Comparison of ENCODE assay signal across 21 mouse cellular contexts in genomic region chr19:41792934-41793486, GRCm38 (mm10). TPM values are rescaled to one million over a fixed set of nuclear protein-coding genes. Genes with fewer than 3 reads are reported as not detected.
DNase-seq lines count a peak whose midpoint lies in the region; ATAC-seq and TF ChIP-seq lines count a peak whose summit lies in the region.
"Had no signal": no experiment of that assay in that cellular context is flagged by ENCODE, and none has a peak within 500 bp of the region (broad histone marks: within the 10 kb centered on the region; RNA-seq: fewer than 3 reads in every experiment).

No protein-coding gene starts in this region.

- no peak for ATAC-seq in kidney, embryonic 16.5 days (ENCODE audit: low FRiP score, low TSS enrichment)
- ATAC-seq in G1E (ENCODE audit: extremely low read depth, insufficient number of reproducible peaks, low FRiP score, poor library complexity, severe bottlenecking) = peak; percentile 58
- ATAC-seq in hindbrain, embryonic 11.5 days (ENCODE audit: low FRiP score) = no peak
- ATAC-seq: forebrain, embryonic 15.5 days; hindbrain, embryonic 16.5 days had no signal

- H3K27ac ChIP-seq in kidney, embryonic 16.5 days (ENCODE audit: low read length) = peak overlapping the region; percentile 87
- peak overlapping the region; percentile 93 for H3K27ac ChIP-seq in small intestine, adult 2 months (ENCODE audit: insufficient read depth, low read depth, low read length)
- H3K27ac ChIP-seq in hindbrain, embryonic 11.5 days (ENCODE audit: low read depth, low read length) = no peak overlapping the region
- H3K27ac ChIP-seq: embryonic facial prominence, embryonic 12.5 days; forebrain, embryonic 15.5 days; hindbrain, embryonic 12.5 days had no signal

- H3K9me3 ChIP-seq in kidney, embryonic 16.5 days (ENCODE audit: low read length) = no peaks in the 10 kb centered on the region
- H3K9me3 ChIP-seq in G1E (replicated peaks) = no peaks in the 10 kb centered on the region
- H3K9me3 ChIP-seq in hindbrain, embryonic 11.5 days (ENCODE audit: control insufficient read depth, low read length) = no peaks in the 10 kb centered on the region
- H3K9me3 ChIP-seq: embryonic facial prominence, embryonic 12.5 days; forebrain, embryonic 15.5 days; hindbrain, embryonic 12.5 days had no signal

- no peak overlapping the region for H3K4me2 ChIP-seq in kidney, embryonic 16.5 days (replicated peaks; ENCODE audit: low read depth, low read length)
- H3K4me2 ChIP-seq in hindbrain, embryonic 11.5 days (replicated peaks; ENCODE audit: low read depth, low read length) = no peak overlapping the region
- H3K4me2 ChIP-seq: embryonic facial prominence, embryonic 12.5 days; forebrain, embryonic 15.5 days; heart, embryonic 12.5 days; hindbrain, embryonic 12.5 days had no signal

- TF ChIP-seq POLR2A in small intestine, adult 2 months (IDR thresholded peaks at IDR 0.05; ENCODE audit: low read depth, low read length) = no peak

- H3K9ac ChIP-seq in kidney, embryonic 16.5 days (replicated peaks; ENCODE audit: low read length) = no peak overlapping the region
- H3K9ac ChIP-seq in hindbrain, embryonic 11.5 days (ENCODE audit: low read depth, low read length) = no peak overlapping the region
- H3K9ac ChIP-seq: embryonic facial prominence, embryonic 12.5 days; forebrain, embryonic 15.5 days; heart, embryonic 12.5 days; hindbrain, embryonic 12.5 days had no signal

- peaks cover 32% of the 10 kb centered on the region for H3K4me1 ChIP-seq in kidney, embryonic 16.5 days (ENCODE audit: insufficient read depth, low read length)
- peaks cover 71% of the 10 kb centered on the region for H3K4me1 ChIP-seq in G1E (ENCODE audit: insufficient read depth, low read depth, low read length)
- peaks cover 24% of the 10 kb centered on the region for H3K4me1 ChIP-seq in small intestine, adult 2 months (ENCODE audit: control insufficient read depth, insufficient read depth, insufficient read length, low read length)
- H3K4me1 ChIP-seq in hindbrain, embryonic 11.5 days (replicated peaks; ENCODE audit: control insufficient read depth, insufficient read depth, low read length) = no peaks in the 10 kb centered on the region
- H3K4me1 ChIP-seq: forebrain, embryonic 15.5 days; hindbrain, embryonic 12.5 days had no signal

- no peak for TF ChIP-seq CTCF in G1E (IDR thresholded peaks at IDR 0.05; ENCODE audit: low read depth, low read length)
- no peak for TF ChIP-seq CTCF in small intestine, adult 2 months (IDR thresholded peaks at IDR 0.05; ENCODE audit: extremely low read depth, insufficient read length, insufficient replicate concordance, low read depth, low read length)

- WGBS in kidney, embryonic 16.5 days = 61% methylated on average over 1 of the region's 1 CpGs
- WGBS in small intestine, adult 2 months = 4% methylated on average over 1 of the region's 1 CpGs
- WGBS in hindbrain, embryonic 11.5 days = 73% methylated on average over 1 of the region's 1 CpGs

- H3K27me3 ChIP-seq in kidney, embryonic 16.5 days (ENCODE audit: insufficient read depth, low read length) = no peaks in the 10 kb centered on the region
- H3K27me3 ChIP-seq in G1E (ENCODE audit: insufficient read depth, low read length) = no peaks in the 10 kb centered on the region
- H3K27me3 ChIP-seq in small intestine, adult 2 months (ENCODE audit: control insufficient read depth, insufficient read depth, low read length) = no peaks in the 10 kb centered on the region
- H3K27me3 ChIP-seq in hindbrain, embryonic 11.5 days (ENCODE audit: control insufficient read depth, insufficient read depth, low read length) = no peaks in the 10 kb centered on the region
- H3K27me3 ChIP-seq: CH12.LX; embryonic facial prominence, embryonic 12.5 days; forebrain, embryonic 15.5 days; heart, embryonic 12.5 days; hindbrain, embryonic 12.5 days had no signal

- no peak for DNase-seq in kidney, postnatal 36 days
- peak; percentile 11 for DNase-seq in G1E (ENCODE audit: low spot score)
- DNase-seq in c-Kit-positive CD71-positive TER-119-negative erythroid progenitor cells, embryonic 14.5 days (ENCODE audit: low read depth) = peak; percentile 45
- DNase-seq in hindbrain, embryonic 11.5 days (ENCODE audit: low spot score) = no peak
- no peak for DNase-seq in lung, postnatal 4 days
- DNase-seq: adrenal gland, adult 8-10 months; adrenal gland, postnatal 36 days; cerebellum, adult 11 months; cerebellum, adult 9-10 months; cerebellum, postnatal 25 days; gastrocnemius, postnatal 36 days; heart, adult 18-20 months; heart, postnatal 36 days had no signal

- peaks cover 13% of the 10 kb centered on the region; the same call in 1 of the 2 replicates for H3K36me3 ChIP-seq in kidney, embryonic 16.5 days (ENCODE audit: insufficient read depth, low read length)
- H3K36me3 ChIP-seq in G1E (replicated peaks) = peaks cover 56% of the 10 kb centered on the region
- H3K36me3 ChIP-seq in small intestine, adult 2 months (ENCODE audit: control insufficient read depth, insufficient read depth, low read length) = peaks cover 3% of the 10 kb centered on the region
- H3K36me3 ChIP-seq in hindbrain, embryonic 11.5 days (ENCODE audit: control insufficient read depth, insufficient read depth, low read length) = no peaks in the 10 kb centered on the region
- H3K36me3 ChIP-seq: forebrain, embryonic 15.5 days; hindbrain, embryonic 12.5 days had no signal

- no peak overlapping the region for H3K4me3 ChIP-seq in kidney, embryonic 16.5 days (ENCODE audit: low read length)
- peak overlapping the region; percentile 15; the same call in 1 of the 2 replicates for H3K4me3 ChIP-seq in G1E (ENCODE audit: low read depth, low read length)
- no peak overlapping the region for H3K4me3 ChIP-seq in small intestine, adult 2 months (ENCODE audit: low read depth, low read length)
- no peak overlapping the region for H3K4me3 ChIP-seq in hindbrain, embryonic 11.5 days (ENCODE audit: low read depth, low read length)
- H3K4me3 ChIP-seq: embryonic facial prominence, embryonic 12.5 days; forebrain, embryonic 15.5 days; heart, embryonic 12.5 days; hindbrain, embryonic 12.5 days had no signal

RNA-seq across cellular contexts. Expression of gene Arhgap19, which starts 8.8 kb away (rescaled TPM):
- polyA plus RNA-seq in kidney, embryonic 16.5 days (2015; fragmentation: Nextera tagmentation; extraction: Ambion mirVana) = 28.0 and 31.1 TPM in 2 replicates
- total RNA-seq in G1E (2014; fragmentation: Nextera tagmentation) (66.1 and 95.6 TPM in 2 replicates), G1E (2017) (41.0 and 46.9 TPM in 2 replicates)
- 6.9 and 9.0 TPM in 2 replicates for polyA plus RNA-seq in G1E (2012)
- 0.71 and 2.1 TPM in 2 replicates for polyA plus RNA-seq in small intestine, adult 2 months (2012; rRNA removed)
- 31.5 and 33.3 TPM in 2 replicates for polyA plus RNA-seq in hindbrain, embryonic 11.5 days (2014; fragmentation: Nextera tagmentation; extraction: Ambion mirVana)

RNA-seq across cellular contexts. Expression of gene Frat1, which starts 36.8 kb away (rescaled TPM):
- polyA plus RNA-seq in kidney, embryonic 16.5 days (2015; fragmentation: Nextera tagmentation; extraction: Ambion mirVana) = 6.2 and 6.5 TPM in 2 replicates
- total RNA-seq in G1E (2014; fragmentation: Nextera tagmentation) = 11.4 and 13.5 TPM in 2 replicates
- 17.9 and 19.8 TPM in 2 replicates for total RNA-seq in G1E (2017)
- polyA plus RNA-seq in G1E (2012) = 41.1 and 52.6 TPM in 2 replicates
- polyA plus RNA-seq in small intestine, adult 2 months (2012; rRNA removed) = 8.1 and 29.1 TPM in 2 replicates
- polyA plus RNA-seq in hindbrain, embryonic 11.5 days (2014; fragmentation: Nextera tagmentation; extraction: Ambion mirVana) = 11.2 and 14.4 TPM in 2 replicates

RNA-seq across cellular contexts. Expression of gene Slit1, which starts 49.5 kb away (rescaled TPM):
- polyA plus RNA-seq in kidney, embryonic 16.5 days (2015; fragmentation: Nextera tagmentation; extraction: Ambion mirVana) = 6.2 and 6.4 TPM in 2 replicates
- not detected in 2 replicates for total RNA-seq in G1E (2014; fragmentation: Nextera tagmentation)
- 0.11 TPM in 1 of 2 replicates, not detected in the other for total RNA-seq in G1E (2017)
- 0.04 TPM in 1 of 2 replicates, not detected in the other for polyA plus RNA-seq in G1E (2012)
- 0.27 and 0.94 TPM in 2 replicates for polyA plus RNA-seq in small intestine, adult 2 months (2012; rRNA removed)
- 13.8 and 22.8 TPM in 2 replicates for polyA plus RNA-seq in hindbrain, embryonic 11.5 days (2014; fragmentation: Nextera tagmentation; extraction: Ambion mirVana)

RNA-seq across cellular contexts. Expression of gene Frat2, which starts 54.9 kb away (rescaled TPM):
- polyA plus RNA-seq in kidney, embryonic 16.5 days (2015; fragmentation: Nextera tagmentation; extraction: Ambion mirVana) = 3.7 and 4.7 TPM in 2 replicates
- total RNA-seq in G1E (2014; fragmentation: Nextera tagmentation) = 15.3 and 17.8 TPM in 2 replicates
- 23.4 and 30.4 TPM in 2 replicates for total RNA-seq in G1E (2017)
- polyA plus RNA-seq in G1E (2012) = 42.6 and 60.2 TPM in 2 replicates
- polyA plus RNA-seq in small intestine, adult 2 months (2012; rRNA removed) = 13.7 and 62.2 TPM in 2 replicates
- polyA plus RNA-seq in hindbrain, embryonic 11.5 days (2014; fragmentation: Nextera tagmentation; extraction: Ambion mirVana) = 5.0 and 6.8 TPM in 2 replicates

Comparison
In these comparisons a context has a peak if more than half of its experiments do, and no peak if none do; other contexts are left out.
1. DNase-seq: peak in G1E (single experiment) and c-Kit-positive CD71-positive TER-119-negative erythroid progenitor cells, embryonic 14.5 days (single experiment); none in kidney, postnatal 36 days (0 of 2), hindbrain, embryonic 11.5 days (single experiment) and lung, postnatal 4 days (0 of 2).